Mouse (Mus musculus): ENCODE measurements around the gene Dmrt3.
A peak's percentile ranks its signal among the peaks of the same experiment; 100 is the strongest.

Dmrt3 gene

DNA sequence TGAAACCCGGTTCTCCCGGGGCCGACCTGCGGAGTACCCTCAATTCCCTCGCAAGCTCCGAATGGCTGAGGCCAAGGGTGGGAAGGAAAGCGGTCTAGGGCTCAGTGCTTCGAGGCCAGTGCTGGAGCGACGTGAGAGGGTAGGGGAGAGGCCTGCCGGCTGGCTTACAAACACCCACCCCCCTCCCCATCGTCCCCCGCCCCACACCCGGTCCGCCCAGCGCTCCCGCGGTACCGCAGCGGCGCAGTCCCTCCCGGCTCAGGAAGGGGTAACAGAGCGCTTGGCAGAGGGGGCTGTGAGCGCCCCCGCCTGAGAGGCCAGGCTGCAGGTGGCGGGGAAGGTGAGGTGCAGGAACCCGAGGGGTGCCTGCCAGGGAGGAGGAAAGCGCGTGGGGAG, at the start of gene Dmrt3:
Gene Dmrt3 (plus strand): TSS at position 287 of the 396 bp plus-strand sequence.
- no peak for DNase-seq (ENCODE audit: low read depth, low spot score)

DNA sequence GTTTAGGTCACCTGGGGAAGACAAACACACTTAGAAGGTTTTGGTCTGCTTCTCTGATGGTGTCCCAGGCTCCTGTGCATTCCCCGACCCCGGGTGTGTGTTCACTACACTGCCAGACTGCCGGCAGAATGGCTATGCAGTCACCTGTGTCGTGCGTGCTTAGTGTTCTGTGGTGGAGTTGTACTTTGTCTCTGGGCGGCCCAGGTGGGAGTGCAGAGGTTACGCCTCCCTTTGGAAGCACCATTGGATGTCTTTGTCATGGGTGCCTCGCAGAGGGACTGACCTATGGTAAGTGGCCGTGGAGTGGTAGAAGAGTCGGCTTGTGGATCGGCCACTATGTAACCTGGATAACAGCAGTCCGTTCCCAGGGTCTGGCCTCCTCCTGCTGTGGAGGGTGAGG, 45.7 kb upstream of the Dmrt3 start:
- DNase-seq (ENCODE audit: low read depth, low spot score) = no peak

DNA sequence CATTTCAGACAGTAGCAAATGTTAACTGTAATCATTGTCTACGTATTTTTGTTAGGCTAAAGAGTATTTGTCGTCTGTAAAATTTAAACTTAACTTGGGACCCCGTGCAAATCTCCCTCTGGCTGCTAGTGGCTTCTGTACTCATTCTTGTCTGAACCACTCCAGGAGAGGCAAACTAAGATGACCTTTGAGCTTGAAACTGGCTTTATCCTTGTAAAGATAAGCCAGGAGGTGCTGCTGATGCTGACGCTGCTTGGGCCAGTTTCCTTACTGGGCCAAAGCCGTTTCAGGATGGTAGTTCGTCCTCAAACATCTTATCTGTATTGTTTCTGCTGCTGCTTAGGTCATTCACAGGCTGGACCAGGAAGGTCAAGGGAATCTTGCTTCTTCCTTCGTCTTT, 40.3 kb upstream of the Dmrt3 start:
- no peak for DNase-seq (ENCODE audit: low read depth, low spot score)

GRCm38 (mm10) chr19:25574431-25574830, 35.7 kb upstream of the Dmrt3 start:
- no peak for DNase-seq (ENCODE audit: low read depth, low spot score)

DNA sequence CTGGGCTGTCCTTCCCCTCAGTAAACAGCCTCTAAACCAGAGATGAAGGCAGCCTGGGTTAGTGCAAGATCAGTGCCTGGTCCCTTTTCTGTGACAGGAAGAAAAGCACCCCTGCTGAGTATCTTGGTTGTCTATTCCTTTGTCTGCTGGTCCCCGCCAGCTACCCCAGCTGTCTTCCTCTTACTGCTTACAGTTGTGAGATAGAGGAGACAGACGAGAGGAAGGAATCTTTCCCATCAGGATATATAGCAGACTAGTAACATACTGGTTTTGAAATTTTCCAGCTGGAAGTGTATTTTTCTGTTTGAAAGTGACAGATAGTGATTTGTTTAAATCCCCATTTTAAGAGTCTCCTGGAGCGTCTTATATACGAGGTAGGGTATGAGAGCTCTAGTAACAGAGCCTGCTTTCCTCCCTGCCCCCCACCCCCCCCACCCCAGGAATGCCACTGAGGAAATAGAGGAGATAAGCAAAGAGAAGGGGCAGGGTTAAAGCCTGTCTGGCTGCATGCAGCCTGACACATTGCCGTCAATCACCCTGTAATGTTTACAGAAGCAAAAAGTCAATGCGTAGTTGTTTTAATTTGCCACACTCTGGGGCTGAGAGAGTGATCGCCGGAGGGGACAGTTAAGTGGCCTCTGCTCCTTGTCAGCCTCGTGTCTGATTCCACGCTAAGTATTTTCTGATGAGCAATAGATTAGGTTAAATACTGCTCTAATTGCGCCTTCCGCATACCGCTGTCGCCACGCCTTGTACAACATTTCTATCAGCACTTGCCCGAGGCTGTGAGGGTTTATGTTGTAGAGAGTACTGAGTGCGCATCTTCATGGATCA, 34.9 kb upstream of the Dmrt3 start:
- no peak for DNase-seq (ENCODE audit: low read depth, low spot score)

DNA sequence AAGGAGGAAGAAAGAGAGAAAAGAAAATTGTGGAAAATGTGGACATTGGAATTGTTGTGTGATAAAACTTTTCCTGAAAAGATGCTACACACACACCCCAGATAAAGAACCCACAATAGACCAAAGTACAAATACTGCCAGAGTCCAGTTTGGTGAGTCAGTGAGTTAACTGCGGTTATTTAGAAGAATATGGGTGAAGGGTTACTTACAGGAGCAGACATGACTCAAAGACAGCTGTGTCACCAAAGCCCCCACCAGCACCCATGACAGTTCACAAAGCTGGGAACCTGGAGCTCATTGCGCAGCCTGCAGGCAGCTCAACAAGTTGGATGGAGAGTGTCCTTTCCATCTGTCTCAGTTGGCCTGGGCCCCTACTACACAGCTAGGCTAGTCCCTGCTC, 31.7 kb upstream of the Dmrt3 start:
- no peak for DNase-seq (ENCODE audit: low read depth, low spot score)

- DNase-seq (ENCODE audit: low read depth, low spot score) = peak; percentile 3
These were observed 30.7 kb upstream of the Dmrt3 start for GRCm38 (mm10) chr19:25579440-25579839.

DNA sequence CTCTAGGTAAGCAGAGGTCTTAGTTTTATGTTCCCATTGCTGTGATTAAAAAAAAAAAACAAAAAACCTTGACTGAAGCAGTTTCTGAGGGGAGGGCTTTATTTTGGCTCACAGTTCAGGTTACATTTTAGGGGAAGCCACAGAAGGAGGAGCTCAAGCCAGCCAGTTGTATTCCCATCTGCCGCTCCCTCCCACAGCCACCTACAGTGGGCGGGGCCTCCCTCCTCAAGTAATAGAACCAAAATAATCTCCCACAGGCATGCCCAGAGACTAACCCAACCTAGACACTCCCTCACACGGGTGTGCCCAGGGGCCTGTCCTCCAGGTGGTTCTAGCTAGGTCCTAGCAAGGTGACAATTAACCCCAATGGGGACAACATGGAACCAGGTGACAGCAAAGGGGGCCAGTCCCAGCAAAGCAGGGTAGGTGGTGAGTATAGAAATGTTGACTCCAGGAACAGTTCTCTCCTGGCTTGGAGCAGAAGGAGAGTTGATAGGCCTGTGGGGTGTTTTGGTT, 12.3 kb upstream of the Dmrt3 start:
- no peak for DNase-seq (ENCODE audit: low read depth, low spot score)

DNA sequence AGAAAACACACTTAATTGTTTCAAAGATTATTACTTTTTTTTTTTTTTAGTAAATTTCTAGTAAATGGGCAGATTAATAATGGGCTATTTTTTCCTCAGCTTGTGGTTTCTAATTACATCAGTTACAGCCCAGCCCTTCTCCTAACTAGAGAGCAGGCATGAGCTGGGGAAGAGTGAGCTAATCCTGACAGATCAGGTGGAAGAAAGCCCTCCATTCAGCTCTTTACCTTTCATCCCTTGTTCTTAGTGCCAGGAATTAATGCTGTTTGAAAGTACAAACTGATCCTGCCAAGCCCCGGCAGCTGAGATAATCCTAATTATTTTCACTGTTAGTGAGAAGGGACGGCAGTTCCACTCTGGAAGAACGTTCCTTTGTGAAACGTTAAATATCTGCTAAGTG, 11.5 kb upstream of the Dmrt3 start:
- no peak for DNase-seq (ENCODE audit: low read depth, low spot score)

DNA sequence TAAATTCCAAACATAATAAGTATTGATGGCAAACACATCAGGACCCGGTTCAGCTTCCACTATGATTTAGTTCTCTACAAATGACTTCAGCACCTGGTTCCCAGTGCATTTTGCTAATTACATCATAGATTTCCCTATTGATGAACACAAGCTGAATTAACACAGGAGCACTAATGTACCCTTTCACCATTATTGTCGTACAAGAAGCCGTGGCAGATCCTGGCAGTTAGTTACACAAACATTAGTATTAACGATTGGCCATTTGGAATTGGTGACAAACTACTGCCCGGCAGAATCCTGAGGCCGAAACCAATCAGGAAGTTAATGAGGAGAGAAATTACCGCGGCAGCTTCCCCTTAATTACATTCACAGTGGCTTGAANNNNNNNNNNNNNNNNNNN, 8.1 kb upstream of the Dmrt3 start:
- no peak for DNase-seq (ENCODE audit: low read depth, low spot score)

- DNase-seq (ENCODE audit: low read depth, low spot score) = no peak
These were observed 2.5 kb upstream of the Dmrt3 start for GRCm38 (mm10) chr19:25607461-25608205.

- DNase-seq (ENCODE audit: low read depth, low spot score) = no peak
These were observed 1.9 kb upstream of the Dmrt3 start for GRCm38 (mm10) chr19:25608206-25608580.

- no peak for DNase-seq (ENCODE audit: low read depth, low spot score)
These were observed 895 bp upstream of the Dmrt3 start for GRCm38 (mm10) chr19:25608961-25609850.

DNA sequence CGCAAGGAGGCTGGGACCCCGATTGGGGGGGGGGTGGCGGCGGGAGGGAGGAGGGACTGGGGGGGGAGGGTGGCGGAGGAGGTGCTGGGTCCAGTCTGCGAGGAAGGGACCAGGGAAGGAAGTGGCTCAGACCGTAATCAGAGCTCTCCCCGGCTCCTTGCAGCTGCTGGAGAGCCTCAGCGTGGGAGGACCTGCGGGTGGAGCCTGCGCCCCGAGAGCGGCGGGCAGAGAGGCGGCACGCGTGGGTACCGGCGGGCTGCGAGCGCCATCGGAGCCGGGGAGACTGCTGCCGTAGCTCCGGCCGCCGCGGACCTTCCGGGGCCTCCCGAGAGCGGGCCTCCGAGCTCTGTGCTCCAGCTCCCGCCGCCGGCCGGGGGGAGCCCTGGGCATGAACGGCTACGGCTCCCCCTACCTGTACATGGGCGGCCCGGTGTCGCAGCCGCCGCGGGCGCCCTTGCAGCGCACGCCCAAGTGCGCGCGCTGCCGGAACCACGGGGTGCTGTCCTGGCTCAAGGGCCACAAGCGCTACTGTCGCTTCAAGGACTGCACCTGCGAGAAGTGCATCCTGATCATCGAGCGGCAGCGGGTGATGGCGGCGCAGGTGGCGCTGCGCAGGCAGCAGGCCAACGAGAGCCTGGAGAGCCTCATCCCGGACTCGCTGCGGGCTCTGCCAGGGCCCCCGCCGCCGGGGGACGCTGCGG, 460 bp downstream of the Dmrt3 start:
- no peak for DNase-seq (ENCODE audit: low read depth, low spot score)

DNA sequence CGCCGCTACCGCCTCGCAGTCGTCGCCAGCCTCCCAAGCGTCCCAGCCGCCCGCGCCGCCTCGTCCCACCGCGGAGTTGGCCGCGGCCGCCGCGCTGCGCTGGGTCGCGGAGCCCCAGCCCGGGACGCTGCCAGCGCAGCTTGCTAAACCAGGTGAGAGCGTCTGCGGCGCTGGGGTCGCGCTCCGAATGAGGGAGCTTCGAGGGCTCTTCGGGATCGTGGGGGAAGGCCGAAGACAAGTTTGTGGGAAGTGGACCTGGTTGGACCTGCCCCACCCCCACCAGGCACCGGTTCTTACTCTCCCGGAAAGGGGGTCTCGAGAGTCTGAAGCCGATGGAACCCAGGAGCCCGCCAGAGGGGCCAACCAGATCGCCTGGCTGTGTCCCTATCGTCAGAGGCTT, 1.0 kb downstream of the Dmrt3 start:
- DNase-seq (ENCODE audit: low read depth, low spot score) = no peak

DNA sequence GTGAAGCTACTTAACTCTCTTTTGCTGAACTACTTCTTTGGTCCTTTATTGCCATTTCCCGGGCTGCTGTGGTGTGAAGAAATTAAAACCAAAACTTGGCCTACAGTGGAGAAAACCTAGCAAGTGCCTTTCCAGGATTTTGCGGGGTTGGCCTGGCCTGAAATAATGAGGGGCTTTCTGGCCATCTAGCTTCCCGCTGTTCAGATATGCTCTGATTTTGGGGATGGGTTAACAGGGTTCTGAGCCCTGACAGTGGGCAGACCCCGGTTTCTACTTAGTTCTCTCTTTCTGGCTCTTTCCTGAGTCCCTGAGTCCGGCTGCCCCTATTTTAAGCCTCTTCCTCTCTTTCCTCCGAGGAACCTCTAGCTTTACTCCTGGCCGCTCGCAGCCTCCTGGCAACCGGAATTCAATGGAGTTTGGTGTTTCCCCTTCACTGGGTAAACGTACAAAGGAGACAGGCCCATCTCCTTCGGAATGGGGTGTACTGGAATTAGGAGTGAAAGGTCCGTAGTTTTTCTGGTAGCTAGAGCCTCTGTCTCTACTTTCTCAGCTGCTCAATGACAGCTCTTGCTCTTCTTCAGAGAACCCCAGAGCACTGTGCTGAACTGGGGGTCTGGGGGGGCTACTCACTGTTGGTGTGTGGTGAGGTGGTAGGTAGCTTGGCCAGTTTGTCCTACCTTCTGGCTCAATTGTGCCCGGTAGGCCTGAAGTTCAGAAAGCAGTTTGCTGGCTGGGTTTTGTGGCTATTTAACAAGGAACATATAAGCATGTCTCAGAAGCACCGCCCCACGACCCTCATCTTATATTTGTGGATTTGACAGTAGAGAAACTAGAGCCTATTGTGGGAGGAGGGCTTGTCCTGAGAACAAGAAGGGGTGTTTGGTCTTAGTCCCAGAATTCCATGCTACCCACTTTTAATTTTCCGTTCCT, 2.0 kb downstream of the Dmrt3 start:
- DNase-seq (ENCODE audit: low read depth, low spot score) = no peak

- DNase-seq (ENCODE audit: low read depth, low spot score) = no peak
These were observed 2.8 kb downstream of the Dmrt3 start for GRCm38 (mm10) chr19:25612806-25613295.

DNA sequence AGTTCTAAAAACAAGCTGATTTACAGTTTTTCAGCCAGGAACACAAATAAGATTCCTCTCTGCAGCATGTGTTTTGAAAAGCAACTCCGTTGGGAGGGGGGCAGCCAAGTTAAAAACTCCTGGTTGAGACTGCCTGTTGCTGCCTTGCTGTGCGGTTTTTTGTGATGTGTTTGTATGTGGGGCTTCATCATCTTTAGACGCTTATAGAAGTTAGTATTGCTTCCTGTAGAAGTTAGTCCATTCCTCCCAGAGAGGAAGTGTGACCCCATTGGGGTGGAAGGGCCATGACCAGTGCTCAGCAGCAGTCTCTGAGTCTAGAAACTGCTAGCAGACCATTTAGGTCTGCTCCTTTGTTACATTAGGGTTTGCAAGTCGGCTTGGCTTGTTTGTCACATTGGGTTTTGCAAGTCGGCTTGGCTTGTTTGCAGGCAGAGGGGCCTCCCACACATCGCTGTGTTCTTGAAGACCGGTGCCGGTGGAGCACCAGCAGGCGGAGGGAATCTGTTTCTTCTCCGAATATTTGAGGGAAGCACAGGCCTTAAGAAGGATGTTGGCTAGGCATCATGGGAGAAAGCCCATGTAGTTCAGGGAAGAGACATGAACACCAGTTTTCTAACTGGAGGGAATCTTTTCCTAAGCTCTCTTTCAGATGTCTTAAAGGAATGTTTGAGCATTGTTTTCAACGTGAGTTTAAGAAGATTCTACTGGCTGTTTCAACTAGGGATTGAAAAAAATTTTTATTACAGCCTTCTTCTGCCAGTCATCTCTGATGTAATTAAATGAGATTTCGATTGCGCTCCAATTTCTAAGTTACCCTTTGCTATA, 3.6 kb downstream of the Dmrt3 start:
- DNase-seq (ENCODE audit: low read depth, low spot score) = no peak

- DNase-seq (ENCODE audit: low read depth, low spot score) = no peak
These were observed 5.8 kb downstream of the Dmrt3 start for GRCm38 (mm10) chr19:25615889-25616288.
